Mouse (Mus musculus): ENCODE data around the gene Ccdc138.

- TF ChIP-seq POLR2A (IDR thresholded peaks at IDR 0.05; ENCODE audit: borderline replicate concordance, insufficient read depth, low read length) = no peak
- TF ChIP-seq CTCF (IDR thresholded peaks at IDR 0.05; ENCODE audit: borderline replicate concordance, insufficient read depth, low read depth, low read length) = no peak
Observed at GRCm38 (mm10) chr10:58452185-58452584, 45.6 kb upstream of the Ccdc138 start.

Measured in cerebellum, adult 2 months (tissue).